Mouse (Mus musculus) megakaryocyte, embryonic 14.5 days (primary cell): ENCODE measurements around the gene Grm5.

Experiments
- FLI1 ChIP-seq: IDR thresholded peaks from 2 replicates; pipeline ENCODE4 v1.6.1; 2012; ENCODE audit warnings: low read length, inconsistent platforms, mixed read lengths
- GATA1 ChIP-seq: IDR thresholded peaks from 3 replicates; pipeline ENCODE4 v1.6.1; 2012; ENCODE audit warnings: mixed read lengths, low read length, inconsistent platforms, borderline replicate concordance

GRCm38 (mm10) chr7:88096536-88097107, 512.7 kb downstream of the Grm5 start:
- TF ChIP-seq GATA1 (no peak), FLI1 (no peak)
